Mouse (Mus musculus): ENCODE results near the gene Mesp1. TPM values are rescaled to one million over a fixed set of nuclear protein-coding genes. Genes with fewer than 3 reads are reported as not detected.

Mesp1 gene
- polyA plus RNA-seq, 1 experiment from 2014 or later, result not detected

GRCm38 (mm10) chr7:79813409-79813808 lies 19.8 kb upstream of the Mesp1 start:
- H3K9me3 ChIP-seq (replicated peaks), result no peaks in the 10 kb centered on the region
- no peak for DNase-seq
- no peak overlapping the region for H3K27ac ChIP-seq
- H3K36me3 ChIP-seq, result no peaks in the 10 kb centered on the region
- H3K4me2 ChIP-seq, result no peak overlapping the region
- H3K9ac ChIP-seq, result no peak overlapping the region
- peaks cover 9% of the 10 kb centered on the region for H3K4me1 ChIP-seq (replicated peaks)
- H3K27me3 ChIP-seq, result peaks cover 27% of the 10 kb centered on the region
- WGBS (ENCODE audit: insufficient replicate concordance), result 55% methylated on average over 1 of the region's 1 CpGs
- H3K4me3 ChIP-seq (replicated peaks), result no peak overlapping the region
- no peak for ATAC-seq (ENCODE audit: low read depth)

- Histone ChIP-seq H3K4me2 (peak within 1 kb of the TSS; percentile 55), H3K27me3 (peaks cover 27% of the 10 kb centered on the region), H3K27ac (no peak within 1 kb of the TSS), H3K4me3 (replicated peaks) (peak within 1 kb of the TSS; percentile 27), H3K9ac (peak within 1 kb of the TSS; percentile 47; the same call in 1 of the 2 replicates), H3K36me3 (no peaks in the 10 kb centered on the region), H3K4me1 (replicated peaks) (peaks cover 9% of the 10 kb centered on the region), H3K9me3 (replicated peaks) (no peaks in the 10 kb centered on the region)
- ATAC-seq (ENCODE audit: low read depth), result peak; percentile 57
- WGBS (ENCODE audit: insufficient replicate concordance), result 11% methylated on average over 71 of the region's 71 CpGs
- DNase-seq, result peak; percentile 40
Observed at GRCm38 (mm10) chr7:79810611-79811506, 17.3 kb upstream of the Mesp1 start, which contains the start of gene Mesp2. TSS of gene Mesp2 (plus strand) at chr7:79810727.

GRCm38 (mm10) chr7:79808561-79808960 lies 15.0 kb upstream of the Mesp1 start:
- Histone ChIP-seq H3K4me1 (replicated peaks) (peaks cover 9% of the 10 kb centered on the region), H3K27me3 (peaks cover 27% of the 10 kb centered on the region), H3K9me3 (replicated peaks) (no peaks in the 10 kb centered on the region), H3K4me2 (no peak overlapping the region), H3K4me3 (replicated peaks) (no peak overlapping the region), H3K36me3 (no peaks in the 10 kb centered on the region), H3K27ac (no peak overlapping the region), H3K9ac (no peak overlapping the region)
- no peak for ATAC-seq (ENCODE audit: low read depth)
- WGBS (ENCODE audit: insufficient replicate concordance), result 70% methylated on average over 7 of the region's 7 CpGs
- DNase-seq, result no peak

DNA sequence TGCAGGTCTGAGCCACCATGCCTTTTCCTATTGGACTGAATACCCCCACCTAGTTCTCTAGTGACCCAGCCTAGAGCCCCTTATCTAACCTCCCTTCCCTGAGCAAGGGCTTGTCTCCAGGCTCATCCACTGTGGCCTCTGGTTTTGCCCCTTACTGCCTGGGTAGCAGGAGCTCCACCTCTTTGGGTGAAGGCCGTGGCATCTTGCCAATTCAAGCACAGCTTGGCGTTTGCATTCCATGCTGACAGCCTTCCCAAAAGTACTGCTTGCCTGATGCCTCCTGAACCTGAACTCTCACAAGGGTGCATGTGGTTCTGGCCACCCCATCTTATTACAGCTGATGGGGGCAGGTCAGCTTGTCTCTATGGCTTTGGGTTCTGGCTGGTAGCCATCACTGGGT lies 10.3 kb upstream of the Mesp1 start:
- DNase-seq (no peak), ATAC-seq (ENCODE audit: low read depth) (no peak)
- Histone ChIP-seq H3K4me3 (replicated peaks) (no peak overlapping the region), H3K9ac (no peak overlapping the region), H3K36me3 (no peaks in the 10 kb centered on the region), H3K27ac (no peak overlapping the region), H3K9me3 (replicated peaks) (no peaks in the 10 kb centered on the region), H3K4me2 (no peak overlapping the region), H3K27me3 (no peaks in the 10 kb centered on the region), H3K4me1 (replicated peaks) (no peaks in the 10 kb centered on the region)
- 63% methylated on average over 2 of the region's 2 CpGs for WGBS (ENCODE audit: insufficient replicate concordance)

- no peak overlapping the region for H3K4me2 ChIP-seq
- no peak for ATAC-seq (ENCODE audit: low read depth)
Observed at GRCm38 (mm10) chr7:79802037-79802436, 8.4 kb upstream of the Mesp1 start.

DNA sequence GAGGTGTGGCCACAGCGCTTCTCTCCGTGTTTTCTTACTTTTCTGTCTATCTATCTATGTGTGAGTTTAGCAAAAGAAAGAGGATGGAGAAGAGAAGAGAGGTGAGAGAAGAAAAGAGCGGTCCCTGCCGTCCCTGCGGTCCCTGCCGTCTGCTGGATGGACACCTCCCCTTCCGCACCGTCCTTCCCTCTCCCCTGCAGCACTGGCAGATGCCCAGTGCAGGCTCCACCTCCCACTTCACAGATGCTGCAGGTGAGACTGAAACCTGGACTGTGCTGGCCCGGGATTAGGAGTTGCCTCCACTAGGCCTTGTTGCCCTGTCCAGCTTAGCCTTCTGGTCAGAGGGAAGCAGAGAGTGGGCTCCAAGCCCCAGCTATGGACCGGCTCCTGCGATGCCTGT lies 7.8 kb upstream of the Mesp1 start:
- WGBS (ENCODE audit: insufficient replicate concordance), result 70% methylated on average over 11 of the region's 11 CpGs
- no peaks in the 10 kb centered on the region for H3K9me3 ChIP-seq (replicated peaks)

More at GRCm38 (mm10) chr7:79802037-79802436, 8.4 kb upstream of the Mesp1 start:
- peaks cover 4% of the 10 kb centered on the region; the same call in 1 of the 2 replicates for H3K27me3 ChIP-seq
- no peak for DNase-seq
- H3K27ac ChIP-seq, result no peak overlapping the region
- no peaks in the 10 kb centered on the region for H3K4me1 ChIP-seq (replicated peaks)
- no peak overlapping the region for H3K4me3 ChIP-seq (replicated peaks)
- H3K9ac ChIP-seq, result no peak overlapping the region
- 63% methylated on average over 5 of the region's 5 CpGs for WGBS (ENCODE audit: insufficient replicate concordance)
- no peaks in the 10 kb centered on the region for H3K36me3 ChIP-seq
- H3K9me3 ChIP-seq (replicated peaks), result no peaks in the 10 kb centered on the region

GRCm38 (mm10) chr7:79800336-79800735 lies 6.7 kb upstream of the Mesp1 start:
- Histone ChIP-seq H3K27ac (no peak overlapping the region), H3K4me2 (no peak overlapping the region), H3K4me3 (replicated peaks) (no peak overlapping the region), H3K27me3 (peaks cover 17% of the 10 kb centered on the region), H3K9me3 (replicated peaks) (no peaks in the 10 kb centered on the region), H3K9ac (no peak overlapping the region), H3K4me1 (replicated peaks) (no peaks in the 10 kb centered on the region), H3K36me3 (no peaks in the 10 kb centered on the region)
- 60% methylated on average over 4 of the region's 4 CpGs for WGBS (ENCODE audit: insufficient replicate concordance)
- ATAC-seq (ENCODE audit: low read depth) (no peak), DNase-seq (no peak)

More for the DNA sequence above, 7.8 kb upstream of the Mesp1 start:
- Histone ChIP-seq H3K27ac (no peak overlapping the region), H3K4me1 (replicated peaks) (no peaks in the 10 kb centered on the region), H3K27me3 (peaks cover 6% of the 10 kb centered on the region; the same call in 1 of the 2 replicates), H3K4me2 (no peak overlapping the region), H3K9ac (no peak overlapping the region), H3K4me3 (replicated peaks) (no peak overlapping the region), H3K36me3 (no peaks in the 10 kb centered on the region)
- DNase-seq (no peak), ATAC-seq (ENCODE audit: low read depth) (no peak)

GRCm38 (mm10) chr7:79799506-79799905 lies 5.9 kb upstream of the Mesp1 start:
- H3K4me3 ChIP-seq (replicated peaks), result no peak overlapping the region
- WGBS (ENCODE audit: insufficient replicate concordance), result 50% methylated on average over 6 of the region's 6 CpGs
- H3K9me3 ChIP-seq (replicated peaks), result no peaks in the 10 kb centered on the region
- H3K4me2 ChIP-seq, result no peak overlapping the region
- no peak for DNase-seq
- H3K4me1 ChIP-seq (replicated peaks), result no peaks in the 10 kb centered on the region
- H3K27me3 ChIP-seq, result peaks cover 25% of the 10 kb centered on the region
- no peak overlapping the region for H3K9ac ChIP-seq
- H3K36me3 ChIP-seq, result no peaks in the 10 kb centered on the region
- no peak overlapping the region for H3K27ac ChIP-seq
- ATAC-seq (ENCODE audit: low read depth), result no peak

DNA sequence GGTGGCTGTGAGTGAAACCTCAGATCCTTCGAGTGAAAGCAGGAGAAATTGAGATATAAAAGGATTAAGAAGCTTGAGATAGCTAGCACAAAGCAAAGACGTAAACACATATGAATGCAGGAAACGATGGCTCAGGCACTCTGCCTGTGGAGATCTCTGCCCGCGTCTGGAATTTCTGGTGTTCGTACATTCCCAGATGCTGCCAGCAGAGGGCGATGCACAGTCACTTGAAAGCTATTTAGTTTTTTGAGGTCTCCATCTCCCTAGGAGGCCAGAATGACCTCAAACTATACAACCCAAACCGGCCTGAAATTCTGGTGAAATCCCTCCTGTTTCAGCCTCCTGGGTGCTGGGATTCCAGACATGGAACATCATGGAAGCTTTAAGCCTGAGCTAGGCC lies 5.5 kb upstream of the Mesp1 start:
- DNase-seq (peak; percentile 34), ATAC-seq (ENCODE audit: low read depth) (no peak)
- Histone ChIP-seq H3K27ac (no peak overlapping the region), H3K9ac (no peak overlapping the region), H3K4me1 (replicated peaks) (no peaks in the 10 kb centered on the region), H3K36me3 (no peaks in the 10 kb centered on the region), H3K9me3 (replicated peaks) (no peaks in the 10 kb centered on the region), H3K4me2 (no peak overlapping the region), H3K27me3 (peaks cover 30% of the 10 kb centered on the region), H3K4me3 (replicated peaks) (no peak overlapping the region)
- under 1% methylated on average over 8 of the region's 8 CpGs for WGBS (ENCODE audit: insufficient replicate concordance)

GRCm38 (mm10) chr7:79798606-79799005 lies 5.0 kb upstream of the Mesp1 start:
- H3K9me3 ChIP-seq (replicated peaks), result no peaks in the 10 kb centered on the region
- ATAC-seq (ENCODE audit: low read depth) (no peak), DNase-seq (no peak)
- WGBS (ENCODE audit: insufficient replicate concordance), result 14% methylated on average over 5 of the region's 5 CpGs
- H3K9ac ChIP-seq, result no peak overlapping the region
- peaks cover 34% of the 10 kb centered on the region for H3K27me3 ChIP-seq
- H3K4me1 ChIP-seq (replicated peaks), result no peaks in the 10 kb centered on the region
- H3K36me3 ChIP-seq, result no peaks in the 10 kb centered on the region
- H3K4me3 ChIP-seq (replicated peaks), result no peak overlapping the region
- no peak overlapping the region for H3K27ac ChIP-seq
- H3K4me2 ChIP-seq, result no peak overlapping the region

DNA sequence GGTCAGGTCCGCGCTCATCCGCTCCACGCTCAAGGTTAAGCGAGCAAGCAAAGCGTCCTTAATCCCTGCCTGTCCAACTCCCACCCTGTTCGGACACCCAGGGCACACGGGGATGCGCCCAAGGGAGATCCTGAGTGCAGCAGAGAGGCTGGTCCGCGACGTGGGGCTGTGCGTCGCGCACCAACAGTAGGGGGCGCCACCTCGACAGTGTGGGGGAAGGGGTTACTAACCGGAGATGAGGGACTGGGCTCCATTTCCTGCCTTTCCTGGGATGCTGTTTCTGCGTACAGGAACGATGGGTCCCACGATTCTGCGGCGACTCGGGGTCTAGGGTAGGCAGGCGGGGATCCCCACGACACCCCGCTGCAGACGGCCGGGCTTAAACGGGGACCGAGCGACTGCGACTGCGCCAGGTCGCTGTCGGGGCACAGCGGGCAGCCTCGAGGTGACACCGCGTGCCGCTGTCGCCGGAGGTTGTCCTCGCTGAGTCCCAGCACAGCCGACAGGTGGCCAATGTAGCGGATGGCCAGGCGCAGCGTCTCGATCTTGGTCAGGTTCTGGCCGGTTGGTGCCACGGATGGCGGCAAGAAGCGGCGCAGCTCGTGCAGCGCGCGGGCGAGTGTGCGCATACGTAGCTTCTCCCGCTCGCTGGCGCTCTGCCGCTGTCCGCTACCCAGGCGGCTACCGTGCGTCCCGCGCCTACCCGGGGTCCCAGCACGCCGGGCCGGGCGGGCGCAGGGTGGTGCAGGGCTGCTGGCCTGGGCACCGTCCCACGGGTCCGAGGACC lies 760 bp downstream of the Mesp1 start:
- Histone ChIP-seq H3K4me1 (replicated peaks) (peaks cover 12% of the 10 kb centered on the region), H3K27me3 (peaks cover 79% of the 10 kb centered on the region), H3K4me2 (peak overlapping the region; percentile 61), H3K36me3 (no peaks in the 10 kb centered on the region), H3K9me3 (replicated peaks) (no peaks in the 10 kb centered on the region), H3K27ac (no peak overlapping the region), H3K4me3 (replicated peaks) (peak overlapping the region; percentile 38), H3K9ac (no peak overlapping the region)
- DNase-seq, result no peak
- 4% methylated on average over 80 of the region's 80 CpGs for WGBS (ENCODE audit: insufficient replicate concordance)
- ATAC-seq (ENCODE audit: low read depth), result no peak
